Mouse (Mus musculus) bone marrow macrophage, adult 2 months (primary cell): Measurements from ENCODE around the gene Lamb1.

Experiments used
- CTCF ChIP-seq: IDR thresholded peaks from 2 replicates; pipeline ENCODE4 v1.5.1; 2012; ENCODE audit warnings: low read depth, mild to moderate bottlenecking, low read length, moderate library complexity
- POLR2A ChIP-seq: IDR thresholded peaks from 2 replicates; pipeline ENCODE4 v1.6.1; 2012; ENCODE audit warnings: mild to moderate bottlenecking, low read depth, low read length, borderline replicate concordance

GRCm38 (mm10) chr12:31302266-31302665 lies 37.2 kb downstream of the Lamb1 start:
- no peak for TF ChIP-seq CTCF
- TF ChIP-seq POLR2A = no peak
